ENCODE assay signal across 30 mouse cellular contexts in the genomic region with DNA sequence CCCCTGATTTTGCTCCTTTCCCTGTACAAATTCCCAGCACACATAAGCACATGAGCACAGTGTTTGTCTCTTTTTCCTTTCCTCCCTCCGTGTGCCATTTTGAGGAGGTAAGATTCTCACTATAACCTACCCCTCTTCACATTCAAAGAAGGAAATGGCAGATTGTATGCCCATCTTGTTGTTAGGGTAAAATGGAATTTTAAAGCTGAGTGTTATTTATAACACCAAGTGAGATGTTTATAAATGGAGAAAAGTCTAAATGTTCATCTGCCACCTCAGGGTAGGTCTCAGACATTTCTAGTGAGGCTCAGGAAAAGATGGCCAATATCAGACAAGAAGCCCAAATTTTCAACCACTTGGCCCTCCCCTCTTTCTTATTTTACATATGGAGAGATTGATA. TPM values are rescaled to one million over a fixed set of nuclear protein-coding genes. Genes with fewer than 3 reads are reported as not detected.
DNase-seq lines count a peak whose midpoint lies in the region; ATAC-seq and TF ChIP-seq lines count a peak whose summit lies in the region.
"Had no signal": no experiment of that assay in that cellular context is flagged by ENCODE, and none has a peak within 500 bp of the region (broad histone marks: within the 10 kb centered on the region; RNA-seq: fewer than 3 reads in every experiment).

No protein-coding gene starts in this region.

- no peak for ATAC-seq in hindbrain, embryonic 13.5 days (ENCODE audit: low FRiP score)
- ATAC-seq in midbrain, embryonic 13.5 days = no peak
- ATAC-seq in forebrain, embryonic 15.5 days (replicated peaks) = no peak
- ATAC-seq: intestine, embryonic 15.5 days had no signal

- H3K4me1 ChIP-seq in hindbrain, embryonic 13.5 days (replicated peaks) = peaks cover 29% of the 10 kb centered on the region
- H3K4me1 ChIP-seq in hindbrain, embryonic 10.5 days (replicated peaks) = peaks cover 17% of the 10 kb centered on the region
- peaks cover 33% of the 10 kb centered on the region for H3K4me1 ChIP-seq in midbrain, embryonic 13.5 days (replicated peaks)
- H3K4me1 ChIP-seq in midbrain, embryonic 10.5 days = peaks cover 20% of the 10 kb centered on the region
- H3K4me1 ChIP-seq in cortical plate, adult 2 months (ENCODE audit: control insufficient read depth, insufficient read depth, low read length) = peaks cover 8% of the 10 kb centered on the region
- H3K4me1 ChIP-seq in forebrain, embryonic 15.5 days = peaks cover 45% of the 10 kb centered on the region
- H3K4me1 ChIP-seq: stomach, embryonic 15.5 days had no signal

- H3K36me3 ChIP-seq in hindbrain, embryonic 13.5 days = no peaks in the 10 kb centered on the region
- H3K36me3 ChIP-seq in hindbrain, embryonic 10.5 days = no peaks in the 10 kb centered on the region
- H3K36me3 ChIP-seq in midbrain, embryonic 13.5 days = no peaks in the 10 kb centered on the region
- H3K36me3 ChIP-seq in midbrain, embryonic 10.5 days = no peaks in the 10 kb centered on the region
- no peaks in the 10 kb centered on the region for H3K36me3 ChIP-seq in forebrain, embryonic 15.5 days
- H3K36me3 ChIP-seq: embryonic facial prominence, embryonic 10.5 days; embryonic facial prominence, embryonic 15.5 days; heart, embryonic 13.5 days; intestine, embryonic 15.5 days; stomach, embryonic 15.5 days had no signal

- DNase-seq in hindbrain, embryonic 10.5 days (ENCODE audit: low spot score) = no peak
- no peak for DNase-seq in midbrain, embryonic 10.5 days (ENCODE audit: low spot score)
- no peak for DNase-seq in heart, adult 11 months
- no peak for DNase-seq in right cerebral cortex, postnatal 25 days
- DNase-seq: adrenal gland, postnatal 25 days; cerebellum, adult 2 months; cerebellum, postnatal 14 days; heart, postnatal 10 days; kidney, adult 2 months; kidney, postnatal 36 days; layer of hippocampus, postnatal 36 days; liver; lung, adult 2 months; lung, postnatal 10 days; thymus, postnatal 14 days had no signal

- peak overlapping the region; percentile 91 for H3K27ac ChIP-seq in hindbrain, embryonic 13.5 days
- no peak overlapping the region for H3K27ac ChIP-seq in hindbrain, embryonic 10.5 days
- peak overlapping the region; percentile 84 for H3K27ac ChIP-seq in midbrain, embryonic 13.5 days
- no peak overlapping the region for H3K27ac ChIP-seq in midbrain, embryonic 10.5 days (replicated peaks)
- peak overlapping the region; percentile 11; the same call in 1 of the 2 replicates for H3K27ac ChIP-seq in cortical plate, adult 2 months (ENCODE audit: insufficient read depth, low read length)
- peak overlapping the region; percentile 91 for H3K27ac ChIP-seq in forebrain, embryonic 15.5 days (replicated peaks)
- H3K27ac ChIP-seq: embryonic facial prominence, embryonic 10.5 days; embryonic facial prominence, embryonic 15.5 days; heart, embryonic 13.5 days; intestine, embryonic 15.5 days; liver, embryonic 14.5 days; macrophage; stomach, embryonic 15.5 days had no signal

- WGBS in hindbrain, embryonic 13.5 days = 69% methylated on average over 1 of the region's 1 CpGs
- 93% methylated on average over 1 of the region's 1 CpGs for WGBS in hindbrain, embryonic 10.5 days
- 93% methylated on average over 1 of the region's 1 CpGs for WGBS in midbrain, embryonic 13.5 days
- WGBS in midbrain, embryonic 10.5 days = 86% methylated on average over 1 of the region's 1 CpGs
- 59% methylated on average over 1 of the region's 1 CpGs for WGBS in forebrain, embryonic 15.5 days

- no peak overlapping the region for H3K4me3 ChIP-seq in hindbrain, embryonic 13.5 days
- H3K4me3 ChIP-seq in hindbrain, embryonic 10.5 days = no peak overlapping the region
- no peak overlapping the region for H3K4me3 ChIP-seq in midbrain, embryonic 13.5 days (replicated peaks)
- H3K4me3 ChIP-seq in midbrain, embryonic 10.5 days = no peak overlapping the region
- H3K4me3 ChIP-seq in cortical plate, adult 2 months (ENCODE audit: insufficient read depth, low read length) = no peak overlapping the region
- H3K4me3 ChIP-seq in forebrain, embryonic 15.5 days = no peak overlapping the region
- H3K4me3 ChIP-seq: embryonic facial prominence, embryonic 10.5 days; embryonic facial prominence, embryonic 15.5 days; heart, embryonic 13.5 days; intestine, embryonic 15.5 days; stomach, embryonic 15.5 days had no signal

- H3K27me3 ChIP-seq in hindbrain, embryonic 13.5 days = 0 out of 2 replicates have a peak, but pooled peaks cover 2% of the 10 kb centered on the region
- no peaks in the 10 kb centered on the region for H3K27me3 ChIP-seq in hindbrain, embryonic 10.5 days (ENCODE audit: insufficient read depth, poor library complexity, severe bottlenecking)
- H3K27me3 ChIP-seq in midbrain, embryonic 13.5 days = 0 out of 2 replicates have a peak, but pooled peaks cover 4% of the 10 kb centered on the region
- H3K27me3 ChIP-seq in midbrain, embryonic 10.5 days (ENCODE audit: low read depth, poor library complexity, severe bottlenecking) = peaks cover 8% of the 10 kb centered on the region; the same call in 1 of the 2 replicates
- no peaks in the 10 kb centered on the region for H3K27me3 ChIP-seq in forebrain, embryonic 15.5 days
- H3K27me3 ChIP-seq: embryonic facial prominence, embryonic 15.5 days; heart, embryonic 13.5 days; intestine, embryonic 15.5 days; stomach, embryonic 15.5 days had no signal

- no peak for TF ChIP-seq CTCF in cortical plate, adult 2 months (IDR thresholded peaks at IDR 0.05; ENCODE audit: extremely low read depth, insufficient read depth, low read length)

- no peak overlapping the region for H3K9ac ChIP-seq in hindbrain, embryonic 13.5 days
- no peak overlapping the region for H3K9ac ChIP-seq in midbrain, embryonic 13.5 days (replicated peaks)
- H3K9ac ChIP-seq in forebrain, embryonic 15.5 days (replicated peaks) = no peak overlapping the region
- H3K9ac ChIP-seq: embryonic facial prominence, embryonic 15.5 days; heart, embryonic 13.5 days; intestine, embryonic 15.5 days; liver, embryonic 14.5 days; stomach, embryonic 15.5 days had no signal

- H3K4me2 ChIP-seq in hindbrain, embryonic 13.5 days = no peak overlapping the region
- H3K4me2 ChIP-seq in midbrain, embryonic 13.5 days (replicated peaks) = no peak overlapping the region
- H3K4me2 ChIP-seq in forebrain, embryonic 15.5 days (replicated peaks) = no peak overlapping the region
- H3K4me2 ChIP-seq: embryonic facial prominence, embryonic 15.5 days; heart, embryonic 13.5 days; intestine, embryonic 15.5 days; stomach, embryonic 15.5 days had no signal

- no peak for TF ChIP-seq POLR2A in cortical plate, adult 2 months (IDR thresholded peaks at IDR 0.05; ENCODE audit: extremely low read depth, insufficient read depth, low read length)

- no peaks in the 10 kb centered on the region for H3K9me3 ChIP-seq in hindbrain, embryonic 13.5 days
- no peaks in the 10 kb centered on the region for H3K9me3 ChIP-seq in hindbrain, embryonic 10.5 days
- H3K9me3 ChIP-seq in midbrain, embryonic 13.5 days = no peaks in the 10 kb centered on the region
- H3K9me3 ChIP-seq in midbrain, embryonic 10.5 days (replicated peaks) = no peaks in the 10 kb centered on the region
- H3K9me3 ChIP-seq in forebrain, embryonic 15.5 days = no peaks in the 10 kb centered on the region
- H3K9me3 ChIP-seq: embryonic facial prominence, embryonic 10.5 days; embryonic facial prominence, embryonic 15.5 days; heart, embryonic 13.5 days; intestine, embryonic 15.5 days; stomach, embryonic 15.5 days had no signal

RNA-seq across cellular contexts. Expression of a gene that starts 11.0 kb away (rescaled TPM):
- polyA plus RNA-seq in hindbrain, embryonic 13.5 days (2015; fragmentation: Nextera tagmentation; extraction: Ambion mirVana) = 16.1 and 17.1 TPM in 2 replicates
- polyA plus RNA-seq in hindbrain, embryonic 10.5 days (2016; fragmentation: Nextera tagmentation; extraction: Ambion mirVana) = 12.1 and 22.2 TPM in 2 replicates
- polyA plus RNA-seq in midbrain, embryonic 13.5 days (2015; fragmentation: Nextera tagmentation; extraction: Ambion mirVana) = 10.7 and 13.6 TPM in 2 replicates
- polyA plus RNA-seq in midbrain, embryonic 10.5 days (2016; fragmentation: Nextera tagmentation; extraction: Ambion mirVana) = 13.5 and 13.9 TPM in 2 replicates
- polyA plus RNA-seq in cortical plate, adult 2 months (2012; rRNA removed) = 4.8 and 5.0 TPM in 2 replicates
- 7.7 and 7.9 TPM in 2 replicates for polyA plus RNA-seq in forebrain, embryonic 15.5 days (2015; fragmentation: Nextera tagmentation; extraction: Ambion mirVana)

RNA-seq across cellular contexts. Expression of a gene that starts 32.6 kb away (rescaled TPM):
- polyA plus RNA-seq in hindbrain, embryonic 13.5 days (2015; fragmentation: Nextera tagmentation; extraction: Ambion mirVana) = 89.2 and 95.8 TPM in 2 replicates
- 132 and 144 TPM in 2 replicates for polyA plus RNA-seq in hindbrain, embryonic 10.5 days (2016; fragmentation: Nextera tagmentation; extraction: Ambion mirVana)
- polyA plus RNA-seq in midbrain, embryonic 13.5 days (2015; fragmentation: Nextera tagmentation; extraction: Ambion mirVana) = 85.8 and 89.4 TPM in 2 replicates
- polyA plus RNA-seq in midbrain, embryonic 10.5 days (2016; fragmentation: Nextera tagmentation; extraction: Ambion mirVana) = 133 and 142 TPM in 2 replicates
- polyA plus RNA-seq in cortical plate, adult 2 months (2012; rRNA removed) = 48.0 TPM in 2 replicates
- 79.5 and 82.5 TPM in 2 replicates for polyA plus RNA-seq in forebrain, embryonic 15.5 days (2015; fragmentation: Nextera tagmentation; extraction: Ambion mirVana)

RNA-seq across cellular contexts. Expression of a gene that starts 44.5 kb away (rescaled TPM):
- polyA plus RNA-seq in hindbrain, embryonic 13.5 days (2015; fragmentation: Nextera tagmentation; extraction: Ambion mirVana) = 0.08 and 0.47 TPM in 2 replicates
- polyA plus RNA-seq in hindbrain, embryonic 10.5 days (2016; fragmentation: Nextera tagmentation; extraction: Ambion mirVana) = 0.07 and 0.17 TPM in 2 replicates
- not detected in 2 replicates for polyA plus RNA-seq in midbrain, embryonic 13.5 days (2015; fragmentation: Nextera tagmentation; extraction: Ambion mirVana)
- 0.17 and 0.22 TPM in 2 replicates for polyA plus RNA-seq in midbrain, embryonic 10.5 days (2016; fragmentation: Nextera tagmentation; extraction: Ambion mirVana)
- not detected in 2 replicates for polyA plus RNA-seq in cortical plate, adult 2 months (2012; rRNA removed)
- polyA plus RNA-seq in forebrain, embryonic 15.5 days (2015; fragmentation: Nextera tagmentation; extraction: Ambion mirVana) = not detected in 2 replicates
- polyA plus RNA-seq: cerebellum, adult 2 months; intestine, embryonic 15.5 days; kidney, adult 2 months; kidney, embryonic 16.5 days; limb, embryonic 11.5 days; liver, embryonic 14.5 days; lung, adult 2 months; macrophage; small intestine, adult 2 months; stomach, embryonic 15.5 days; urinary bladder, adult 2 months had no signal

Comparison
In these comparisons a context has a peak if more than half of its experiments do, and no peak if none do; other contexts are left out.
1. H3K27ac ChIP-seq: peak in hindbrain, embryonic 13.5 days (single experiment), midbrain, embryonic 13.5 days (single experiment), cortical plate, adult 2 months (single experiment) and forebrain, embryonic 15.5 days (single experiment); none in hindbrain, embryonic 10.5 days (single experiment) and midbrain, embryonic 10.5 days (single experiment).